Mouse (Mus musculus) monocyte, adult 59 days (primary cell): Measurements from ENCODE around the gene Srrd. TPM values are rescaled to one million over a fixed set of nuclear protein-coding genes. Genes with fewer than 3 reads are reported as not detected.

Experiments
- total RNA-seq, 2 experiments: library from RNA; stranded (reverse); gene quantifications; one replicate each; pipeline ENCODE4 v1.2.4; 2023

Gene Srrd
- total RNA-seq: 10 to 100 TPM; 23.8 to 29.5 TPM

DNA sequence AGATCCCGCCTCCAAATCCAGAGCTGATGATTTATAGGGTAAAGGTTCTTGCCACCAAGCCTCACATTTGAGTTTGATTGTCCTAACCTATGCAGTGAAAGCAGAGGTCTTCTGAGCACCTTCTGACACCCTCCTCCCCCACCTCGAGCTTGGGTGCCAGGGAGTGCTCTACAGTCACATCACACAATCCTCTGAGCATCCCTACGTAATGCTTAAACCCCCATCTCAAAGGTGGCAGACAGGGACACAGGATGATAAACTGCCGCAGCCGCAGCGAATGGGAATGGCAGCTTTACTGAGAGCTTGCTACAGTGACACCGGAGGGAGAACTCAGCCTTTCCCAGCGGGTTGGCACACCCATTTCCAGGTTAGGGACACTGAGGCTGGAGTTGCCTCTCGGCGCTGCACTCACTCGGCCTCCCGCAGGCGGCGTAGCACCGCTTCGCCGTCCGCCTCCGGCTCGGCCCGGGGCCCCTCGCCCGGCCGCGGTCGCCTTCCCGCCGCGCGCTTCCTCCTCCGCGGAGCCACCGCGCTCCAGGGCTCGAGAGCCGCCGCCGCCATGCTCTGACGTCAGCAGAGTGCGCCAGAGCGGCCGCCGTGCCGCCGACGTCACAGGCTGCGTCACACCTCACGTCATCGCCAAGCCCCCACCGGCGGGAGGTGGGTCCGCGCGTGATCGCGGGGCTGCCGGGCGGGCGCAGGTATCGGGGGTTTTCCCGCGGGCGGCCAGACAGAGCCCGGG, at the start of gene Srrd, which contains the start of gene Hps4:
TSS of gene Srrd (minus strand) at position 578 of the 742 bp plus-strand sequence.
TSS of gene Hps4 (plus strand) at position 621 of the 742 bp plus-strand sequence.

DNA sequence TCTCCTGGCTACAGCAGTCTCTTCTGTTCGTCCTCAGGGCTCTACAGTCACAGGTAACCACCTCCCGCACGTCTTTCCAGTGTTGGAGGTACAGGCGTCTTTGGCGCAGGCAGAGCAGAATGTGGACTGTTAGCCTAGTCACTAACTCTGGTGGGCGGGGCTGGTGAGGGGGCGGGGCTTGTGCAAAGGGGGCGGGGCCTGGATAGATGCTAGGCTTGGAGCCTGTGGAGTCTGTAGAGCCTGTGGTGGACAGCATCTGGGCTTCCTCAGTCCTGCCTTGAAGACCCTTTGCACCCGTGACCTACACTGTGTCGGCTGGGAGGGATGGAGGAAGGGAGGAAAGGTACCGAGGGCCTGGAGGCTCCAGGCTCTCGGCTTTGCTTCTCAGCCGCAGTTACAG, 13.1 kb upstream of the Srrd start, which contains the start of gene Gm6583:
TSS of gene Gm6583 (minus strand) at position 124 of the 400 bp plus-strand sequence.

DNA sequence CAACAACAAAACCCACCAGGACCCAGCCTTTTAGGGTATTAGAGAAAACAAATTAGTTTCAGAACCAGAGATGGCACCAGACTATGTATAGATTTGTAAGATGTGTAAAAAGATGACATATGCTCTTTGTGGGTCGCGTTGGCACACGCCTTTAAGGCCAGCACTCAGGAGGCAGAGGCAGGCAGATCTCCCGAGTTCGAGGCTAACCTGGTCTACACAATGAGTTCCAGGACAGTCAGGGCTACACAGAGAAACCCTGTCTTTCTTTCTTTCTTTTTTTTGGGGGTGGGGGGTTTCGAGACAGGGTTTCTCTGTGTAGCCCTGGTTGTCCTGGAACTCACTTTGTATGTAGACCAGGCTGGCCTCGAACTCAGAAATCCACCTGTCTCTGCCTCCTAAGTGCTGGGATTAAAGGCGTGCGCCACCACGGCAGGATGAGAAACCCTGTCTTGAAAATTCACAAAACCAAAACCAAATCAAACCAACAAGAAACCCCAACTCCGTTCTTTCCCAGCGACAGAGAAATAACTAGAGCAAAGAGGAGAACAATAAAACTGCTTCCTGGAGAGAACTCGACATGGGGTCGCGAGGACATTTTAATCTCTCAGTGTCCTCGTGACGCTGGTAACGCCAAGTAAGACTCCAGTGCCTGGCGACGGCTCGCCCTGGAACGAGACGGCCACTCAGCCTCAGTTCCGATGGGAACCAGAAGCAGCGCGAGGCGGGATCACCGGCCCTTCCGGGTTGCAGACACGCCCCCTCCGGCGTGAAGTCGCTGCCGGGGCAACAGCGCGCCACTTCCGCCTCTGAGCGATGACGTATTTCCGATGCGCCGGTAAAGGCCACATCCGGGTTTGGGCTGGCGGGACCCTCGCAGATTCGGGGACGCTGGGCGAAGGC, 17.0 kb downstream of the Srrd start, which contains the start of gene Tfip11:
TSS of gene Tfip11 (plus strand) at position 813 of the 900 bp plus-strand sequence.

Other genes with a start within 250 kb of the Srrd start
- 1 to 10 TPM; 5.0 to 7.5 TPM for gene Cryba4, start 90.5 kb downstream of the Srrd start, total RNA-seq
- gene Crybb1, start 87.2 kb downstream of the Srrd start, total RNA-seq: 1 to 10 TPM; 2.9 to 3.8 TPM
- gene Tpst2, start 66.3 kb downstream of the Srrd start, total RNA-seq: 10 to 100 TPM; 85.9 to 95.5 TPM
- 10 to 100 TPM; 64.5 to 70.1 TPM for gene Tfip11, start 16.7 kb downstream of the Srrd start, total RNA-seq
- gene Hps4, start within 50 bp of the Srrd start, total RNA-seq: 10 to 100 TPM; 27.3 to 36.7 TPM
- under 1 TPM; 0.37 to 0.46 TPM for gene Gm6583, start 13.0 kb upstream of the Srrd start, total RNA-seq
- gene Asphd2, start 51.8 kb upstream of the Srrd start, total RNA-seq: not detected
- gene Gm6588, start 106.4 kb upstream of the Srrd start, total RNA-seq: not detected
- gene Sez6l, start 234.1 kb upstream of the Srrd start, total RNA-seq: under 1 TPM; 0.31 to 0.43 TPM